Mouse (Mus musculus) lung, adult 18-20 months (tissue): ENCODE measurements around the gene Gskip.

Experiments
- DNase-seq, 2 experiments: peaks; one replicate each; pipeline ENCODE4 v3.0.0; 2022; ENCODE audit warnings: mixed read lengths in 2 of 2

Gskip gene

DNA sequence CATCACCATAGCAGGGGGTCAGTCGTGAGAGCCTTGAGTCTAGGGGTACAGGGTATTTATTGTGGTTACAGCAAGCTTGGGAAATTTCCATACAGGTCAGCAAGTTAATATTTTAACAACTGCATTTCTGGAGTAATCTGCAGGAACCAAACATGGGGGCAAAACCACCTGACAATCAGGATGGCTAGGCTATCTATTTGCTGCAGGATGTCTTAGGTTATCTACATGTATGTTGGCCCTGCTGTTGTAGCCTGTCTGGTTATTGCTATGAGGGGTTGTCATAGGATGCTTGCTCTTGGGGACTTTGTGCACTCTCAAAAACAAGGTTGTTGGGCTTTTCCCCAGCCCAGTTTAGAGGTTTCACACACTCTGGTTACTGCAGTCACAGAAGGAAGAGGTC is 40.0 kb downstream of the Gskip start:
- no peak for DNase-seq

DNA sequence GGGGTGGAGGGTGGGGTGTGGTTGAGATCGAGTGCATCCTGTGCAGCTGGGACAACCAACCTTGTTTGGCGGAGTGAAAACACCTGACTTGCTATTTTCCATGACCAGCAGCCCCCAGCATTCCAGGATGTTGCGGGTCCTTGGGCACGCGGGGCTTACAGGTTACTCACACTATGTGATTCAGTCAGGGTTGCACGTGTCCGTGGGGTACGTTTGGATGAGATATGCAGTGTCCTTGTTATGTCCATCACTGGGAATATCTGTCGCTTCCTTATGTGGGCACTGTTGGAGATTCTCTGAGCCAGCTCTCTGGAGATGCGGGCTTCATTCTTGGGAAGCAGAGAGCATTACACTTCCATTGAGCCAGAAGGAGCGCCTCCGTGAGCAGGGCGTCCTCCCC is 41.1 kb downstream of the Gskip start:
- DNase-seq = no peak

DNA sequence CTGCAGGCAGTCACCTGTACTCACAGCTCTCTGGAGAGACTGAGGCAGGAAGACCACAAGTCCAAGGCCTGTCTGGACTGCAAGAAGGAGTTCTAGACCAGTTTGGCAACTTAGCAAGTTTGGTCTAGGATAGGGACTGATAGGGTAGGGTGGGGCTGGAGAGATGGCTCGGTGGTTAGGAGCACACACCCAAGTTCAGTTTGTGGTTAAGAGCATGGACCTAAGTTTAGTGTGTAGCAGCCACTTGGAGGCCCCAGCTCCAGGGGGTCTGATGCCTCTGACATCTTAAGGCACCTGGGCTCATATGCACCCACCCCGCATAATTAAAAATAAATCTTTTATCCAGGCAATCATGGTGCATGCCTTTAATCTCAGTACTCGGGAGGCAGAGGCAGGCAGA is 42.6 kb downstream of the Gskip start:
- no peak for DNase-seq

DNA sequence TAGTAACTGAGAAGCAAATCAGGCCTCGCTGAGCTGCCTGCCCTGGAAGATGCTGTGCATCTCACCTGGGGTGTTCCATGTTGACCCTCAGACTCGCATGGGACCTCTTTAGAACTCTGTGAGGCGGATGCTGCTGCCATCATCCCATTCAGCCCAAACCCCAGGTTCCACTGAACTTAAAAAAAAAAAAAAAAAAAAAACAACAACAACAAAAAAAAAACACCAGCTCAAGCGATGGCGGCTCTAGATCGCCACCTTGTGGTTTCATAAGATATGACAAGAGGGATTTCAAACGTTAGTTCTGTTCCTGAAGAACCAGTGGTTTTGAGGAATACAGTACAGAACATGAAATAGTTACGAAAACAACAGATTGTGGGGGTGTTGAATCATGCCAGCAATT is 43.3 kb downstream of the Gskip start:
- no peak for DNase-seq

GRCm38 (mm10) chr12:105730851-105731460 is 46.3 kb downstream of the Gskip start:
- DNase-seq = no peak

GRCm38 (mm10) chr12:105733370-105734159 is 48.9 kb downstream of the Gskip start:
- no peak for DNase-seq

DNA sequence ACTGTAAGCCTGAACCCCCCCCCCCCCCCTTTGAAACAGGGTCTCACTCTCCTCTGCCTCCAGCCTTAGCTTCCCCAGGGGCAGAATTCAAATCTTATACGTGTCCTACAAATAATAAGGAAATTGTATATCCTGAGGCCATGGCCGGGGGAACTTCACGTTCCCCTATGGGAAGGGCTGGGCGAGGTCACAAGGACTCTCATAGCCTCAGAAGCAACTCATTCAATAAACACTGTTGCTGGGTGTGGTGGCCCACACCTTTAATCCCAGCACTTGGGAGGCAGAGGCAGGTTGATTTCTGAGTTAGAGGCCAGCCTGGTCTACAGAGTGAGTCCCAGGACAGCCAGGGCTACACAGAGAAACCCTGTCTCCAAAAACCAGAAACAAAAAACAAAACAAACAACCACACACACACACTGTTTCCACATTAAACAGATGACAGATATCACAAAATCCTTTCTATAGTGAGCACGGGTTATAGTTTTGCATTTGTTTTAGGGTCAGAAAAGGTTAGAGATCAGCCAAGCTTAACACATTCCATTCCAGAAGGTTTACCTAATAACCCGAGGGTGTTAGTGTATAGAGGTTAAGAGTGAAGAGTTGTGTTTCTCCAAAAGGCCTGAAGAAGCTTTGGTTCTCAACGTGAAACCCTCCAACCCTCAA is 50.7 kb downstream of the Gskip start:
- DNase-seq = no peak

GRCm38 (mm10) chr12:105735889-105736251 is 51.2 kb downstream of the Gskip start:
- no peak for DNase-seq

- no peak for DNase-seq
Observed at GRCm38 (mm10) chr12:105738316-105739096, 53.9 kb downstream of the Gskip start.

- no peak for DNase-seq
Observed at GRCm38 (mm10) chr12:105739656-105740055, 55.0 kb downstream of the Gskip start.

GRCm38 (mm10) chr12:105748114-105748513 is 63.5 kb downstream of the Gskip start:
- DNase-seq = no peak
